Mouse (Mus musculus) lung, embryonic 14.5 days (tissue): ENCODE results near the gene Nup54. TPM values are rescaled to one million over a fixed set of nuclear protein-coding genes. Genes with fewer than 3 reads are reported as not detected.

Experiments
- ATAC-seq: fragments of 200-750 bp; cut with Nextera tagmentation; 2 replicates; pipeline ENCODE4 v1.8.0; 2017; ENCODE audit warnings: mild to moderate bottlenecking, moderate TSS enrichment, moderate library complexity; ENCODE audit not compliant: insufficient read depth
- DNase-seq: peaks from one replicate; pipeline ENCODE4 v3.0.0-alpha.2; 2015
- H3K27ac ChIP-seq: fragments of 300-500 bp; sonication (generic); 2 replicates; pipeline ENCODE4 v1.5.1; 2014; ENCODE audit warnings: low read depth, mild to moderate bottlenecking, moderate library complexity
- H3K27me3 ChIP-seq: fragments of 300-500 bp; sonication (generic); 2 replicates; pipeline ENCODE4 v1.6.1; 2014; ENCODE audit warnings: low read length, control low read depth; ENCODE audit not compliant: insufficient read depth
- H3K36me3 ChIP-seq: fragments of 300-500 bp; sonication (generic); 2 replicates; pipeline ENCODE4 v1.6.1; 2014; ENCODE audit warnings: control low read depth; ENCODE audit not compliant: insufficient read depth
- H3K4me1 ChIP-seq: fragments of 300-500 bp; sonication (generic); 2 replicates; pipeline ENCODE4 v1.6.1; 2014; ENCODE audit warnings: antibody characterized with exemption, control low read depth; ENCODE audit not compliant: insufficient read depth
- H3K4me2 ChIP-seq: fragments of 300-500 bp; sonication (generic); 2 replicates; pipeline ENCODE4 v1.6.1; 2014; ENCODE audit warnings: mild to moderate bottlenecking
- H3K4me3 ChIP-seq: fragments of 300-500 bp; sonication (generic); 2 replicates; pipeline ENCODE4 v1.5.1; 2014; ENCODE audit warnings: low read depth, low read length
- H3K9ac ChIP-seq: fragments of 300-500 bp; sonication (generic); 2 replicates; pipeline ENCODE4 v1.6.1; 2014
- H3K9me3 ChIP-seq: fragments of 300-500 bp; sonication (generic); 2 replicates; pipeline ENCODE4 v1.6.1; 2016; ENCODE audit warnings: low read depth, low read length, control low read depth
- CTCF ChIP-seq: IDR thresholded peaks from 2 replicates; pipeline ENCODE4 v1.5.1; 2016; ENCODE audit warnings: antibody characterized with exemption, low read depth
- WGBS: fragments of 180-500 bp; shearing (Covaris S2); extraction: QIAGEN DNeasy Blood & Tissue Kit; methylation state at CpG from one replicate; pipeline ENCODE4 v1.1.7; 2014; 5-methylcytosine and 5-hydroxymethylcytosine counted together
- microRNA-seq: library from miRNA; unstranded; fragments of <30 nt; microRNA quantifications from one replicate; pipeline ENCODE4, GENCODE M21; 2016; ENCODE audit warnings: borderline number of aligned reads
- polyA plus RNA-seq: library from polyadenylated mRNA; unstranded; fragments of >200 nt; fragmentation: Nextera tagmentation; extraction: Ambion mirVana; gene quantifications from 2 replicates; pipeline ENCODE4 v1.2.1, GENCODE M21; 2014

The Nup54 gene
- polyA plus RNA-seq, 1 experiment from 2014 or later = 61.9 TPM

DNA sequence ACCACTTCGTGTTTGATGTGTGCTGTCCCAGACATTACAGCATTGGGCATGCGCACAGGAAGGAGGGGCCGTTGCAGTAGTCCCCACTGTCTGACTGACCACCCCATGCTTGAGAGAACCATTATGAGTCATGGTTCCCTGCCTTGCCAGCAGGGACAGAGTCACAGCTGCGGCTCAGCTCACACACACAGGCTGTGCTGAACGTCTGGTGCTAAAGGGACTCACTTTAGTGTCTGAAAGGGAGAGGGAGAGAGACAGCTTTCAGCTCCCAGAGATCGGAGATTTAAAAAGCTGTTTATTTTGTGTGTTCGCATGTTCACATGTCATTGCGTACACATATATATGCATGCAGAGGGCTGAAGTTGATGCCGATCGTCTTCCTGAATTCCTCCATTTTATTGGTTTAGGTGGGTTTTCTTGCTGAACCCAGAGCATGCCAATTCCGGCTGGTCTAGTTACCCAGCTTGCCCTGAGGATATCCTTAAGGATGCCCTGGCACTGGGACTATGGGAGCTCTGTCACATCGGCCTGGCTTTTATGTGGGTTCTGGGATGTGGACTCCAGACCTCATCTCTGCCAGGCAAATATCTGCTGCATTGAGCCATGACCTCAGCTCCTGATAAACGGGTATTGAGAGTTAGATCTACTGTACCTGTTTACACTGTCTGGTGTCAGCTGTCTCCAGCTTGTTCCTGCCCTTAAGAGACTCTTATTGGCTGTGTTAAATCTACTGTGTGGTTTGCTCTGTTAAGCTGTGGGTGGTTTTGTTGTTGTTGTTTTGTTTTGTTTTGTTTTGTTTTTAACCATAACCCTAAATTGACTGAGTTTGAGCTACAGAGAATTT, 65.6 kb downstream of the Nup54 start:
- Histone ChIP-seq H3K4me2 (no peak overlapping the region), H3K27ac (no peak overlapping the region), H3K27me3 (no peaks in the 10 kb centered on the region), H3K9ac (no peak overlapping the region), H3K36me3 (no peaks in the 10 kb centered on the region), H3K4me3 (no peak overlapping the region), H3K9me3 (no peaks in the 10 kb centered on the region), H3K4me1 (no peaks in the 10 kb centered on the region)
- DNase-seq = peak; percentile 47
- ATAC-seq = peak; percentile 80
- 61% methylated on average over 13 of the region's 13 CpGs for WGBS
- 0 out of 2 replicates have a peak, but pooled peaks have one; percentile 15 for TF ChIP-seq CTCF

DNA sequence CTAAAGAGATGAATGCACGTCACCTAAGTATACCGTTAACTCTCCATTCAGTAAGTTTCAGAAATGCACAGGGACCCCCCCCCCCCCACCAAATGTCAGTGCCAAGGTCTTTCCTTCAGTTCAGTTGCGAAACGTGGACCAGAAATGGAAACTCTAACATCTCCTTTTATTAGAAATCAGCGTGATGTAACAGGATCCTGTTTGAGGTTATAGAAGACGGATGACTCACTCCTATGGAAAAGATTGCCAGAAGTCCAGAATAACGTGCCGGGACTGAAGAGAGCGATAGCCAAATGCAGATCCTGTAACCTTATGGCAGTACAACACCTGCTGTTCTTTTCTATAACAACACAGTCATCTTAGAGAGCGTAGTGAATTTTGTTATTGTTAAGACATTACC, 66.6 kb downstream of the Nup54 start:
- Histone ChIP-seq H3K27me3 (no peaks in the 10 kb centered on the region), H3K36me3 (no peaks in the 10 kb centered on the region), H3K4me2 (no peak overlapping the region), H3K4me1 (no peaks in the 10 kb centered on the region), H3K27ac (no peak overlapping the region), H3K9me3 (no peaks in the 10 kb centered on the region), H3K9ac (no peak overlapping the region), H3K4me3 (no peak overlapping the region)
- WGBS = 62% methylated on average over 10 of the region's 10 CpGs
- no peak for DNase-seq
- no peak for TF ChIP-seq CTCF
- no peak for ATAC-seq

DNA sequence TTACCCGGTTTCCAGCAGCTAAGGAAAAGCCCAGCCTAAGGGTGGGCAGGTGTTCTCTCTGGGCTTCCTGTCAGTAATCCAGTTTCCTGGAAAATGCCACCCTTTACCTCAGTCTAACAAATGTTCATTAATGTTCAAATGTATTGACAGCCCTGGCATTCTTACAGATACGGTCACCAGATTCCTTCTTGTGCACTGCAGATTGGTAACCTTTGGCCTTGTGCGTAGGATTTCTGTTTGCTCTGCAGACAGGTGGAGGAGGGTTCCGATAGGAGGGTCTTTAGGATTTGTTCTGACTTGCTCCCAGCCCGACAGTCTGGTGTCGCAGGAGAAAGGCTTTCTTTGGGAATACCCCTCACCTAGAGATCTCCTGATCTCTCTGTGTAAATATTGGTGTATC, 68.5 kb downstream of the Nup54 start:
- no peaks in the 10 kb centered on the region for H3K4me1 ChIP-seq
- H3K9ac ChIP-seq = no peak overlapping the region
- H3K27ac ChIP-seq = no peak overlapping the region
- H3K36me3 ChIP-seq = no peaks in the 10 kb centered on the region
- no peak for TF ChIP-seq CTCF
- DNase-seq (no peak), ATAC-seq (no peak)
- H3K4me3 ChIP-seq = no peak overlapping the region
- H3K27me3 ChIP-seq = no peaks in the 10 kb centered on the region
- H3K4me2 ChIP-seq = no peak overlapping the region
- 44% methylated on average over 6 of the region's 6 CpGs for WGBS
- no peaks in the 10 kb centered on the region for H3K9me3 ChIP-seq

Small RNA genes lying within 50 kb of the gene (microRNA-seq; reads per million reads assigned to microRNA genes)
- not detected for gene Mir6415

Other genes starting within 250 kb of the Nup54 start
- gene U90926, start 219.8 kb downstream of the Nup54 start, polyA plus RNA-seq = not detected in 2 replicates
- gene Ppef2, start 178.9 kb downstream of the Nup54 start, polyA plus RNA-seq = 0.14 TPM in 1 of 2 replicates, not detected in the other
- gene Naaa, start 157.0 kb downstream of the Nup54 start, polyA plus RNA-seq = 7.3 and 8.3 TPM in 2 replicates
- 44.8 and 45.3 TPM in 2 replicates for gene Sdad1, start 124.7 kb downstream of the Nup54 start, polyA plus RNA-seq
- gene Cxcl9, start 107.1 kb downstream of the Nup54 start, polyA plus RNA-seq = 0.43 TPM in 1 of 2 replicates, not detected in the other
- gene Art3, start 103.4 kb downstream of the Nup54 start, polyA plus RNA-seq = 1.4 and 5.4 TPM in 2 replicates
- not detected in 2 replicates for gene Cxcl10, start 86.3 kb downstream of the Nup54 start, polyA plus RNA-seq
- gene Scarb2, start 71.6 kb upstream of the Nup54 start, polyA plus RNA-seq = 9.5 and 10.7 TPM in 2 replicates
- gene Fam47e, start 119.8 kb upstream of the Nup54 start, polyA plus RNA-seq = 0.18 TPM in 1 of 2 replicates, not detected in the other
- 116 and 127 TPM in 2 replicates for gene Stbd1, start 167.8 kb upstream of the Nup54 start, polyA plus RNA-seq
- 2.3 and 2.6 TPM in 2 replicates for gene Ccdc158, start 240.1 kb upstream of the Nup54 start, polyA plus RNA-seq
- 5.6 and 6.9 TPM in 2 replicates for gene Shroom3, start 248.2 kb upstream of the Nup54 start, polyA plus RNA-seq